Mouse (Mus musculus) hindbrain, embryonic 12.5 days (tissue): ENCODE data around the gene Grin1. TPM values are rescaled to one million over a fixed set of nuclear protein-coding genes. Genes with fewer than 3 reads are reported as not detected.
A peak's percentile ranks its signal among the peaks of the same experiment; 100 is the strongest.

Experiments used
- ATAC-seq: fragments of 200-750 bp; cut with Nextera tagmentation; 2 replicates; pipeline ENCODE4 v1.8.0; 2017; ENCODE audit warnings: moderate TSS enrichment; ENCODE audit not compliant: low FRiP score
- H3K27ac ChIP-seq: fragments of 300-500 bp; sonication (generic); 2 replicates; pipeline ENCODE4 v1.5.1; 2016; ENCODE audit warnings: mild to moderate bottlenecking
- H3K27me3 ChIP-seq: fragments of 300-500 bp; sonication (generic); 2 replicates; pipeline ENCODE4 v1.6.1; 2016; ENCODE audit warnings: mild to moderate bottlenecking
- H3K36me3 ChIP-seq: fragments of 300-500 bp; sonication (generic); 2 replicates; pipeline ENCODE4 v1.6.1; 2016; ENCODE audit warnings: mild to moderate bottlenecking
- H3K4me1 ChIP-seq: fragments of 300-500 bp; sonication (generic); 2 replicates; pipeline ENCODE4 v1.6.1; 2016
- H3K4me2 ChIP-seq: fragments of 300-500 bp; sonication (generic); replicated peaks from 2 replicates; pipeline ENCODE4 v1.6.1; 2016; ENCODE audit warnings: mild to moderate bottlenecking
- H3K4me3 ChIP-seq: fragments of 300-500 bp; sonication (generic); 2 replicates; pipeline ENCODE4 v1.5.1; 2016; ENCODE audit warnings: mild to moderate bottlenecking
- H3K9ac ChIP-seq: fragments of 300-500 bp; sonication (generic); 2 replicates; pipeline ENCODE4 v1.6.1; 2016; ENCODE audit warnings: mild to moderate bottlenecking, moderate library complexity
- H3K9me3 ChIP-seq: fragments of 300-500 bp; sonication (generic); replicated peaks from 2 replicates; pipeline ENCODE4 v1.6.1; 2016; ENCODE audit warnings: mild to moderate bottlenecking
- WGBS: fragments of 180-500 bp; shearing (Covaris S2); methylation state at CpG from one replicate; pipeline ENCODE4 v1.1.7; 2016; 5-methylcytosine and 5-hydroxymethylcytosine counted together
- polyA plus RNA-seq: library from polyadenylated mRNA; unstranded; fragments of >200 nt; fragmentation: Nextera tagmentation; extraction: Ambion mirVana; gene quantifications from 2 replicates; pipeline ENCODE4 v1.2.1, GENCODE M21; 2016

Grin1 gene
- 6.3 and 6.9 TPM in 2 replicates for polyA plus RNA-seq

DNA sequence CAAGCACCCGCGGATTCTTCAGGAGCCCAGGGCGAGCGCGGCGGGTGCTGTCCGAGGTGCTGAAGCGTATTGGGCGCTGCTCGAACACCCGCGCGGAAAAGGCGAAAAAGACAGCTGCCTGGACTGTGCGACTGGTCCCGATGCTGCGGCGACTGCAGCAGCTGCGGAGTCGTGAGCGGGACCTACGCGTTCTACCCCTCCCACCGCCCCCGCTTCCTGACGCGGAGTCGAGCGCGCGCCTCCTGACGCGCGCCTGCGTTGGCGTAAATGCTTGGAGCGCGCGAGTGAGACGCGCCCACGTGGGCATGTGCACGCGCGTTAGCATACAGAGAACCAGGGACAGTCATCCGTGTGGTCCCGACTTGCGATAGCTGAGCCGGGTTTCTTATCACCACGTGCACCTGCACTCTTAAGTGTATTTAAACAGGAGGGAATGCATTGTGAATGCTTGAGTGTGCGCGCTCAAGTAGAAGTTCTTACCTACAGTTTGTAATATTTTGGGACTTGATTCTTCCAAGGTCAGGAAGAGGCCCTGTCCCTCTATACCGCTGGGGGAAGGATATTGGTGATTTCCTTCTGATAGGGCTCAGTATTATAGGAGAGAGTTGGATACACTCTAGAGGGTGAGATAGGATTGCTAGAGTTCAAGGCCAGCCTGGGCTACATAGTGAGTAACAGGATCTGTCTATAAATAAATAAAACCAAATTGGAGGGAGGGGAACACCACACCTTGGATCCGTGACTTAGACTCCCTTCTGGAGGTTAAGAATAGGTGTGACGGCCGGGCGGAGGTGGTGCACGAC is at the start of gene Grin1:
Grin1 (minus strand) TSS at position 217 of the 803 bp plus-strand sequence.
- peaks cover 76% of the 10 kb centered on the region for H3K27me3 ChIP-seq

DNA sequence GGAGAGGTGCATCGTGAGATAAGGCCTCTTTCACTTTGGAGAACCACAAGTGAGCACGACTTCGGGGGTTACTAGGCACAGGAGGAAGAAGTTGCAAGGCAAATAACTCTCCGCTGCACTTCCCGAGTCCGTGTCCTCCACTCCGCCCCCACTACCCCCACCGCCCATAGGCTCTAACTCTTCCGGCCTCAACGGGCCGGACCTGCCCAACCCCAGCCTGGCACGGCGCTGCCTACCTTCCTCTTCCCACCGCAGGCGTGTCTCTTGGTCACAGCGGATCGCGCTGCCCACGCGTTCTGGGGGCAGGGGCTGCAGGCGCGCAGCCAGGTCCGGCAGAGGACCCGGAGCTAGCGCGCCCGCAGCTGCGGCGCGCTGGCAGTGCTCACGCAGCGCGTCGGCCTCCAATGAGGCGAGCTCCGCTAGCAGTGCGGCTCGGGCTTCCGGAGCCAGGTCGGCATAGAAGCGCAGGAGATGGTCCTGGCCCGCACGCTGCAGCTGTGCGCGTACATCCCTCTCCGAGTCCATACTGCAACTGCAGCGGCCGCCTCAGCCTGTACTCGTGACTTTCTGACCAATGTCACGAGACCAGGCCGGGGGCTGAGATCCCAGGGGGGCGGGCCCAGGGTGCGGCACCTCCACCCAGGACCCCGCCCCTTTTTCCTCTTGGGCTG is 46.2 kb upstream of the Grin1 start, which contains the start of gene Uap1l1:
Uap1l1 (minus strand) TSS at position 592 of the 671 bp plus-strand sequence.
- no peaks in the 10 kb centered on the region for H3K9me3 ChIP-seq
- peak; percentile 74 for ATAC-seq
- no peaks in the 10 kb centered on the region for H3K36me3 ChIP-seq
- H3K4me1 ChIP-seq, result peaks cover 9% of the 10 kb centered on the region
- peak within 1 kb of the TSS; percentile 49 for H3K4me3 ChIP-seq
- H3K27ac ChIP-seq, result no peak within 1 kb of the TSS
- peak within 1 kb of the TSS; percentile 88 for H3K4me2 ChIP-seq
- peaks cover 53% of the 10 kb centered on the region for H3K27me3 ChIP-seq
- 1% methylated on average over 52 of the region's 54 CpGs for WGBS
- peak within 1 kb of the TSS; percentile 68 for H3K9ac ChIP-seq

More for the DNA sequence above, at the start of gene Grin1:
- H3K9ac ChIP-seq, result peak within 1 kb of the TSS; percentile 53
- H3K27ac ChIP-seq, result peak within 1 kb of the TSS; percentile 45; the same call in 1 of the 2 replicates
- H3K4me1 ChIP-seq, result peaks cover 9% of the 10 kb centered on the region; the same call in 1 of the 2 replicates
- H3K4me2 ChIP-seq, result peak within 1 kb of the TSS; percentile 70
- peak within 1 kb of the TSS; percentile 44 for H3K4me3 ChIP-seq
- WGBS, result 10% methylated on average over 58 of the region's 58 CpGs
- no peaks in the 10 kb centered on the region for H3K9me3 ChIP-seq
- peak; percentile 88 for ATAC-seq
- H3K36me3 ChIP-seq, result no peaks in the 10 kb centered on the region

DNA sequence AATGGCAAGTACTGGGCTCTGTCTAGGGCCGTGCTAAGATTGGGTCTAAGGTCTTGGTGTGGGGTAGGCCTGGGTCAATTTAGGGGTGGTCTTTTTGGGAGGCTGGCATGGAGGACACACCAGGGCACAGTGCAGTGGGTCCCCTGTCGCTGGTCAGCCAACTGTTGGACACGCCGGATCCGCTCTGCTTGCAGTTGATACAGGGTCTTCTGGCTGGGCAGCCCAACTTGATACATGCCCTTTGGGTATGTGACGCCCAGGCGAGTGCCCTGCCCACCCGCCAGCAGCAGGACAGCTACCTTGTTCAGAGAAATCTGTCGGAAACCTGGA is 45.7 kb upstream of the Grin1 start:
- Histone ChIP-seq H3K27me3 (peaks cover 53% of the 10 kb centered on the region), H3K9me3 (no peaks in the 10 kb centered on the region), H3K36me3 (no peaks in the 10 kb centered on the region), H3K4me2 (peak overlapping the region; percentile 88), H3K9ac (peak overlapping the region; percentile 68; the same call in 1 of the 2 replicates), H3K27ac (no peak overlapping the region), H3K4me3 (peak overlapping the region; percentile 49), H3K4me1 (peaks cover 9% of the 10 kb centered on the region)
- 32% methylated on average over 9 of the region's 9 CpGs for WGBS
- ATAC-seq, result peak; percentile 29

DNA sequence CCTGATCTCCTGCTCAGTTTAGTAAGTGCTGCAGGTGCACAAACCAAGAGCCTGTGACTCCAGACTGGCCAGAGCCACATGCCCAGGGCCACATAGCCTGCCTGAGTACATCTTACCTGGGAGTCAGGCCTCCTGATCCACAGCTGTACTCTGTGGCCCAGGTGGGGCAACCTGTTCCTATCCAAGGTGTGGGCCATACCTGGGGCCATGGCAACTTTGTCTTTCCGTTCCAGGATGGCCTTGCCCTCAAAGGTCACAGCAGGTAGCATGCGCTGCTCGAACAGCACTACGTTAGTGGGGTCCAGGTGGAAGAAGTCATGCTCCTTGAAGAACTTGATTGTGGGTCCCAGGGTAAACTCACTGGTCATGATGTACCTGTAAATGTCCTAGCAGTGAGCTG is 45.3 kb upstream of the Grin1 start:
- H3K4me3 ChIP-seq, result no peak overlapping the region
- H3K27ac ChIP-seq, result no peak overlapping the region
- peaks cover 53% of the 10 kb centered on the region for H3K27me3 ChIP-seq
- H3K9me3 ChIP-seq, result no peaks in the 10 kb centered on the region
- 84% methylated on average over 4 of the region's 4 CpGs for WGBS
- no peak overlapping the region for H3K4me2 ChIP-seq
- peaks cover 9% of the 10 kb centered on the region for H3K4me1 ChIP-seq
- ATAC-seq, result no peak; the same call in 1 of the 2 replicates
- no peaks in the 10 kb centered on the region for H3K36me3 ChIP-seq
- 0 out of 2 replicates have a peak overlapping the region, but pooled peaks have one; percentile 68 for H3K9ac ChIP-seq

DNA sequence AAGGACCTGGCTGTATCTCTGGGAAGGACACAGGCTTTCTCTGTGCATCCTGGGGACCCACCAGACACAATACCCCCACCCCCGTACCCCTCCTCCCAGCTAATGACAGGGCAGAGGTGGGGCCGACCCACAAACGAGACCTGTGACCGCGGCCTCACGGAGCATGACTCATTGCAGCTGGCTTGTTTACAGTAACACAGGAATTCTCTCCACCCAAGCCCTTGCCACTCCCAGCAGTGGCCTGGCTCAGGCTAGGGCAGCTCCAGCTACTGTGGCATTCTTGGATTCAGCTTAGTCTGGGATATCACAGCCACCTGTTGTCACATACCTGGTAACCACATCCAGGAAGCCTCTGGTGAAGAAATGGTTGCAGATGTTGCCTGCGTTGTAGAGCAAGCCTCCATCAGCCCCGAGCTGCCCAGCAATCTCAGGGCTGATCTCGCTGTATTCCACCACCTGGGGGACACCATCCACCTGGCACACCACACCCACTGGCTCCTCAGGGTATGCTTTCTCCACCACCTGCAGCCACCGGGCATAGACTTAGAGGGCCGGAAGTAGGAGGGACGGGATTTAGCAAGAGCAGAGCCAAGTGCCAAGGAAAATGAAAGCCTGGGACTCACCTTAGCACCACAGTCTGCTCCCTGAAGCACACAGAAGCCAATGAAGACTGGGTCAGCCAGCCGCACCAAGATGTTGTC is 44.6 kb upstream of the Grin1 start:
- Histone ChIP-seq H3K4me3 (no peak overlapping the region), H3K9ac (no peak overlapping the region), H3K36me3 (no peaks in the 10 kb centered on the region), H3K4me2 (no peak overlapping the region), H3K9me3 (no peaks in the 10 kb centered on the region), H3K27ac (no peak overlapping the region), H3K4me1 (peaks cover 9% of the 10 kb centered on the region), H3K27me3 (peaks cover 49% of the 10 kb centered on the region)
- no peak for ATAC-seq
- 64% methylated on average over 13 of the region's 13 CpGs for WGBS

DNA sequence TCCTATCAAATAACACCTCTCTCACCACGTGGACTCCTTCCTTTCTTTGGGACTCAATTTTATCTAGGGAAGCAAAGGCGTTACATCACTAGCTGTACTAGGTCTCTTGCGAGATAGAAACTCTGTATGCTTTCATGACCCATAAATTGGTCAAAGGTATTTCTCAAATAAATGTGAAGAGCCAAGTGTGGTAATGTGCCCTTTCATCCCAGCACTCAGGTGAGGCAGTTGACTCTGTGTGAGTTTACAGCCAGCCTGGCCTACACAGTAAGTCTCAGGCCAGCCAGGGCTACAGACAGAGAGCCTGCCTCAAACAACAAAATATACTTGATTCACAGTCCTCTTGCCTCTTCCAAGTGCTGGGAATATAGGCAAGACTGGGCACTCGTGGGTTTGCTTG is 40.9 kb upstream of the Grin1 start:
- H3K4me3 ChIP-seq, result no peak overlapping the region
- H3K27me3 ChIP-seq, result peaks cover 21% of the 10 kb centered on the region
- H3K4me2 ChIP-seq, result no peak overlapping the region
- 81% methylated on average over 4 of the region's 4 CpGs for WGBS
- ATAC-seq, result no peak
- H3K36me3 ChIP-seq, result no peaks in the 10 kb centered on the region
- no peaks in the 10 kb centered on the region for H3K9me3 ChIP-seq
- H3K4me1 ChIP-seq, result peaks cover 21% of the 10 kb centered on the region
- no peak overlapping the region for H3K9ac ChIP-seq
- no peak overlapping the region for H3K27ac ChIP-seq

DNA sequence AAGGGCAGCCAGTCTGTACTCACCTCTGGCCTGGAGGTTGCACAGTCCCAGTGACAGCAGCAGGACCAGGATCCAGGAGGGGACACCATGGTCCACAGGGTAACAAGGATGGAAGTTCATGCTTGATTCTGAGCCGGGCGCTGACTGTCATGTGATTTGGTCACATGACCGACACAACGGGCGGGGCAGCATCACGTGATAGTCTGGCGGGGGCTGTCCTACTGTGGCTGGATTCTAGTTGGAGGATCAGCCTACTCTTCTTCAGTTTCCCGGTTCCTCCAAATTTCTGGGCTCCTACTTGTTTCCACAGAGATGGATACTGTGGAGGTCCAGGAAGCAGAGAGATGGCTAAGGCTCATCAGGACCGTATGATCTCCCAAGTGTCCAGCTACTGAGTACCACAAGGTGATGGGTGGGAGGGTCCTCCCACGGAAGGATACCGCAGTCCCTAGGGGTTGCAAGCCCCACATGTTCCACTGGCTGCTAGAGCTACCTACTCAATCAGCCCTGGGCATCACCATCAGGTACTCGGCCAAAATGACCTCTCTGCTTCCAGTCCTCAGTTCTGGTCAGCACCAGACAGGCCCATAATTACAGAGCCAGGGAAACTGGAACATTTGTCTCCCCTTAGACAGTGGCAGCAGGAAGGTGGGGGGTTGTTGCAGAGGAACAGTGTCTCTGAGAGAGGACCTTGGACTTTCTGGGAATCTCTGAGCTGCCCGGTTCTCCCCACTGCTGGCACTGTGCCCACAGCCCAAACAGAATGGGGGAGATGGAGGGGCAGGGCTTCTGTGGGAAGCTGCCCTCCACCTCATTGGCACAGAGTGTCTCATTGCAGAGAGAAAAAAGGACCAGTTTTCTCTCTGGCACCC is 37.5 kb upstream of the Grin1 start, which contains the start of gene Dpp7:
Dpp7 (minus strand) TSS at position 152 of the 872 bp plus-strand sequence.
- peak within 1 kb of the TSS; percentile 66 for H3K9ac ChIP-seq
- peak within 1 kb of the TSS; percentile 52 for H3K4me3 ChIP-seq
- 9% methylated on average over 13 of the region's 13 CpGs for WGBS
- H3K27ac ChIP-seq, result no peak within 1 kb of the TSS
- H3K36me3 ChIP-seq, result peaks cover 22% of the 10 kb centered on the region
- no peaks in the 10 kb centered on the region for H3K9me3 ChIP-seq
- H3K4me1 ChIP-seq, result peaks cover 20% of the 10 kb centered on the region
- peak; percentile 74 for ATAC-seq
- peak within 1 kb of the TSS; percentile 80 for H3K4me2 ChIP-seq
- no peaks in the 10 kb centered on the region for H3K27me3 ChIP-seq

DNA sequence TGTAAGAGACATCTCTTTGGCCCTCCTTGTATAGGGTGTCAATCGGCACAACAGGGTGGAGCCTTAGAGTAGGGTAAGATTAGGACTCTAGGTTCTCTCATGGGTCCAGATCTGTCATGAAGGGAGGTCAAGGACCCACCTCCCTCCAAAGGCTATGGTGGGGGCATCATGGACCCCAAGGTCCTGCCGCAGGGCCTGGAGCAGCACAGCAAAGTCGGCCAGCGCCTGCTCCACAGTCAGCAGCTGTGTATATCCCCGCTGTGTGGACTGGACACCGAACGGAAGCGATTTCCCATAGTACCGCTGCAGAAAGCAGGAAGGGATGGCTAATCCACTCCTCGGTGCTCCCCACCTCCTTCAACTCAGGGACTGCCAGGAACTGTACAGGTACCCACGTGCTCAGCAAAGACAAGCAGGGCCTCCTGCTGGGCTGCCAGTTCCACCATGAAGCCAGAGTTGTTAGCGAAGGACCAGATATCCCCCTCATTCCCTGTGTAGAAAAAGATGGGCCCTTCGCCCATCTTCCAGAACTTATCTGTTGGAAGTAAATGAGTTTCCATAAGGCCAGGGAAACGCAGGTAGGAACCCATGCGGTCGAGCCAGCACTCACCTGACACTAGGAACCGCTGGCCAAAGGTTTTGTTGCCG is 36.6 kb upstream of the Grin1 start:
- Histone ChIP-seq H3K4me3 (peak overlapping the region; percentile 52), H3K4me1 (peaks cover 20% of the 10 kb centered on the region), H3K27me3 (no peaks in the 10 kb centered on the region), H3K9me3 (no peaks in the 10 kb centered on the region), H3K9ac (peak overlapping the region; percentile 66), H3K27ac (no peak overlapping the region), H3K36me3 (peaks cover 31% of the 10 kb centered on the region), H3K4me2 (peak overlapping the region; percentile 80)
- WGBS, result 39% methylated on average over 18 of the region's 18 CpGs
- ATAC-seq, result no peak

DNA sequence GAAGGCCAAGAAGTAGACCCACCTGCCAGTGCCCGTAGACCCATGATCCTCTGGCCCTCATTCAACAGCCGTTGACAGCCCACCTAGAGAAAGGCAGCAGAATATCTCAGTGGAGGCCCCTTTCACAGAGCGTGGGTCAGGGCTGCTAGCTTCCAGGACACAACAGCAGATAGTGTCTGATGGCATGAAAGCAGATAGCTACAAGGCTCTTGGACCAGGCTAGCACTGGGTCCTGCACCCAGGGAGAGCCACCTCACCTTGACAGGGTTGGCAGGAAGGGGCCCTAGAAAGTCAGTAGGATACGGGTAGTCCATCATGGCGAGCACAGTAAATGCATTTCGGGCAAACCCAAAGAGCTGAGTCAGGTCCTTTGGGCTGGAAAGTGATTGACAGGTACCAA is 35.2 kb upstream of the Grin1 start:
- no peak overlapping the region for H3K4me2 ChIP-seq
- no peak for ATAC-seq
- H3K9me3 ChIP-seq, result no peaks in the 10 kb centered on the region
- H3K4me1 ChIP-seq, result peaks cover 20% of the 10 kb centered on the region
- no peak overlapping the region for H3K9ac ChIP-seq
- peaks cover 44% of the 10 kb centered on the region for H3K36me3 ChIP-seq
- no peak overlapping the region for H3K4me3 ChIP-seq
- no peaks in the 10 kb centered on the region for H3K27me3 ChIP-seq
- 86% methylated on average over 6 of the region's 6 CpGs for WGBS
- no peak overlapping the region for H3K27ac ChIP-seq

DNA sequence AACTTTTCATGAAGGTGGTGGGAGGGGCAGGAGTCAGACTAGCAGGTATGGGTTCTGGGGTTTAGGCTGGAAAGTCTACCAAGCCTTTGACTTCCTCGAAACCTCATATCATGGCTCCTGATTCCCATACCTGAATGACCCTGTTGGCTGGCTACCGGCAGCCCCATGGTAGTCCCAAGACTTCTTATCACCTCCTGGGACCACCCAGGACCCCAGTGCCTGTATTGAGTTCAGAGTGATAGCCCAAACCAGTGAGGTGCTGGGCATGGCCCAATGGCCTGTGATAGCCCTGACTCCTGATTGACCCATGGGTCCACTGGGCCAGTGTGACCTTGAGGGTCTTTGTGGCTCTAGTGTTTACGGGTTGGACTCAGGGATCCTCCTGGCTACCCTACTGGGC is 31.7 kb upstream of the Grin1 start:
- Histone ChIP-seq H3K4me3 (no peak overlapping the region), H3K4me1 (peaks cover 10% of the 10 kb centered on the region), H3K9ac (no peak overlapping the region), H3K4me2 (no peak overlapping the region), H3K27me3 (no peaks in the 10 kb centered on the region), H3K27ac (no peak overlapping the region), H3K36me3 (peaks cover 79% of the 10 kb centered on the region), H3K9me3 (no peaks in the 10 kb centered on the region)
- WGBS, result 95% methylated on average over 3 of the region's 3 CpGs
- no peak for ATAC-seq

DNA sequence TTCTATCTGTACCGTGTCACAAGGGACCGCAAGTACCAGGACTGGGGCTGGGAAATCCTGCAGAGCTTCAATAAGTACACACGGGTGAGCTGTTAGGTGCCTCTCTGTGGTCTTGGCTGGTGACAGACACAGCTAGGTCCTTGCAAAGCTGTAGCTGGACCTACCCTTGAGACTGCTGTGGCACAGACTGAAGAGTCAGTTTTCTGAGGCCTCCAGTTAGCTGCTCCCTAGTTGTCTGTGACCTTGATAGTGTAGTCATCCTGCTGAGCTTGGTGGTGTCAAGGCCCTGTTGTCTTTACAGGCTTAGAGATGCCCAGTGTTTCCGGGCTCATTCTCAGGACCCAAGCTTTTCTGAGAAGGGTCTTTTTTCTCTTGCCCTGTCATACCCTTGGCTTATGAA is 30.5 kb upstream of the Grin1 start:
- no peaks in the 10 kb centered on the region for H3K9me3 ChIP-seq
- H3K9ac ChIP-seq, result no peak overlapping the region
- no peak overlapping the region for H3K4me3 ChIP-seq
- no peaks in the 10 kb centered on the region for H3K4me1 ChIP-seq
- no peak overlapping the region for H3K4me2 ChIP-seq
- ATAC-seq, result no peak
- no peak overlapping the region for H3K27ac ChIP-seq
- peaks cover 91% of the 10 kb centered on the region for H3K36me3 ChIP-seq
- H3K27me3 ChIP-seq, result no peaks in the 10 kb centered on the region
- WGBS, result 97% methylated on average over 4 of the region's 4 CpGs
